Mouse (Mus musculus) hindbrain, postnatal 0 days (tissue): ENCODE results near the gene Bcam. TPM values are rescaled to one million over a fixed set of nuclear protein-coding genes. Genes with fewer than 3 reads are reported as not detected.
A peak's percentile ranks its signal among the peaks of the same experiment; 100 is the strongest.

Experiments used
- ATAC-seq: fragments of 200-750 bp; cut with Nextera tagmentation; 2 replicates; pipeline ENCODE4 v1.8.0; 2017; ENCODE audit warnings: mild to moderate bottlenecking, moderate TSS enrichment, moderate library complexity
- DNase-seq: peaks from one replicate; pipeline ENCODE4 v3.0.0-alpha.2; 2015; ENCODE audit warnings: low spot score
- H3K27ac ChIP-seq: fragments of 300-500 bp; sonication (generic); 2 replicates; pipeline ENCODE4 v1.5.1; 2014; ENCODE audit warnings: mild to moderate bottlenecking
- H3K27me3 ChIP-seq: fragments of 300-500 bp; sonication (generic); 2 replicates; pipeline ENCODE4 v1.6.1; 2014; ENCODE audit warnings: low read length, mixed read lengths; ENCODE audit not compliant: insufficient read depth
- H3K36me3 ChIP-seq: fragments of 300-500 bp; sonication (generic); 2 replicates; pipeline ENCODE4 v1.6.1; 2014; ENCODE audit warnings: low read length, mixed read lengths; ENCODE audit not compliant: insufficient read depth
- H3K4me1 ChIP-seq: fragments of 300-500 bp; sonication (generic); 2 replicates; pipeline ENCODE4 v1.6.1; 2014; ENCODE audit warnings: antibody characterized with exemption, low read length, mixed read lengths; ENCODE audit not compliant: insufficient read depth
- H3K4me2 ChIP-seq: fragments of 300-500 bp; sonication (generic); 2 replicates; pipeline ENCODE4 v1.6.1; 2014; ENCODE audit warnings: low read depth, mild to moderate bottlenecking, low read length, moderate library complexity, mixed read lengths
- H3K4me3 ChIP-seq: fragments of 300-500 bp; sonication (generic); 2 replicates; pipeline ENCODE4 v1.5.1; 2014; ENCODE audit warnings: low read length
- H3K9ac ChIP-seq: fragments of 300-500 bp; sonication (generic); replicated peaks from 2 replicates; pipeline ENCODE4 v1.6.1; 2014; ENCODE audit warnings: mild to moderate bottlenecking, low read length, moderate library complexity, mixed read lengths
- H3K9me3 ChIP-seq: fragments of 300-500 bp; sonication (generic); 2 replicates; pipeline ENCODE4 v1.6.1; 2016; ENCODE audit warnings: low read length, mixed read lengths
- CTCF ChIP-seq: IDR thresholded peaks from 2 replicates; pipeline ENCODE4 v1.5.1; 2016; ENCODE audit warnings: antibody characterized with exemption, control low read depth, low read depth
- WGBS: fragments of 180-500 bp; shearing (Covaris S2); extraction: QIAGEN DNeasy Blood & Tissue Kit; methylation state at CpG from one replicate; pipeline ENCODE4 v1.1.7; 2014; 5-methylcytosine and 5-hydroxymethylcytosine counted together
- polyA plus RNA-seq: library from polyadenylated mRNA; unstranded; fragments of >200 nt; fragmentation: Nextera tagmentation; extraction: Ambion mirVana; gene quantifications from 2 replicates; pipeline ENCODE4 v1.2.1, GENCODE M21; 2015
- total RNA-seq: library from RNA; depleted of rRNA; stranded (reverse); fragments of >200 nt; gene quantifications from 2 replicates; pipeline ENCODE4 v1.2.3, GENCODE M21; 2014

The Bcam gene
- total and polyA plus RNA-seq, 2 experiments from 2014 or later, result 29.0 to 50.7 TPM

- no peak for ATAC-seq
- no peak for TF ChIP-seq CTCF
- Histone ChIP-seq H3K9ac (no peak overlapping the region), H3K4me3 (no peak overlapping the region), H3K4me2 (no peak overlapping the region), H3K36me3 (no peaks in the 10 kb centered on the region), H3K4me1 (peaks cover 6% of the 10 kb centered on the region), H3K9me3 (no peaks in the 10 kb centered on the region), H3K27ac (no peak overlapping the region), H3K27me3 (no peaks in the 10 kb centered on the region)
- no peak for DNase-seq
- 79% methylated on average over 2 of the region's 2 CpGs for WGBS
Observed at GRCm38 (mm10) chr7:19755008-19755407, 15.8 kb downstream of the Bcam start.

- no peak for TF ChIP-seq CTCF
- Histone ChIP-seq H3K4me1 (peaks cover 6% of the 10 kb centered on the region), H3K36me3 (no peaks in the 10 kb centered on the region), H3K27me3 (no peaks in the 10 kb centered on the region), H3K4me3 (no peak overlapping the region), H3K4me2 (no peak overlapping the region), H3K9me3 (no peaks in the 10 kb centered on the region), H3K9ac (no peak overlapping the region), H3K27ac (no peak overlapping the region)
- 85% methylated on average over 1 of the region's 1 CpGs for WGBS
- ATAC-seq, result no peak
- DNase-seq, result no peak
Observed at GRCm38 (mm10) chr7:19754065-19754464, 16.8 kb downstream of the Bcam start.

GRCm38 (mm10) chr7:19753587-19753986 lies 17.2 kb downstream of the Bcam start:
- TF ChIP-seq CTCF, result no peak; the same call in 1 of the 2 replicates
- no peaks in the 10 kb centered on the region for H3K36me3 ChIP-seq
- DNase-seq (no peak), ATAC-seq (no peak)
- H3K27me3 ChIP-seq, result no peaks in the 10 kb centered on the region
- no peak overlapping the region for H3K4me2 ChIP-seq
- H3K4me1 ChIP-seq, result peaks cover 8% of the 10 kb centered on the region
- no peak overlapping the region for H3K4me3 ChIP-seq
- no peak overlapping the region for H3K27ac ChIP-seq
- WGBS, result 56% methylated on average over 7 of the region's 7 CpGs
- no peaks in the 10 kb centered on the region for H3K9me3 ChIP-seq
- no peak overlapping the region for H3K9ac ChIP-seq

- H3K9me3 ChIP-seq, result no peaks in the 10 kb centered on the region
- H3K27ac ChIP-seq, result no peak overlapping the region
- WGBS, result 75% methylated on average over 8 of the region's 8 CpGs
- H3K36me3 ChIP-seq, result no peaks in the 10 kb centered on the region
- no peak overlapping the region for H3K9ac ChIP-seq
- ATAC-seq (no peak), DNase-seq (no peak)
- no peak overlapping the region for H3K4me2 ChIP-seq
- peaks cover 17% of the 10 kb centered on the region for H3K4me1 ChIP-seq
- no peak overlapping the region for H3K4me3 ChIP-seq
- no peaks in the 10 kb centered on the region for H3K27me3 ChIP-seq
- TF ChIP-seq CTCF, result peak; percentile 43
Observed at GRCm38 (mm10) chr7:19752652-19753051, 18.2 kb downstream of the Bcam start.

GRCm38 (mm10) chr7:19751070-19751383 lies 19.8 kb downstream of the Bcam start:
- no peaks in the 10 kb centered on the region for H3K9me3 ChIP-seq
- TF ChIP-seq CTCF, result no peak
- WGBS, result 50% methylated on average over 4 of the region's 4 CpGs
- peaks cover 25% of the 10 kb centered on the region for H3K4me1 ChIP-seq
- DNase-seq (no peak), ATAC-seq (no peak)
- no peaks in the 10 kb centered on the region for H3K36me3 ChIP-seq
- H3K27me3 ChIP-seq, result no peaks in the 10 kb centered on the region
- H3K27ac ChIP-seq, result no peak overlapping the region
- H3K9ac ChIP-seq, result no peak overlapping the region
- H3K4me3 ChIP-seq, result no peak overlapping the region
- H3K4me2 ChIP-seq, result peak overlapping the region; percentile 91; the same call in 1 of the 2 replicates

GRCm38 (mm10) chr7:19750217-19751069 lies 20.4 kb downstream of the Bcam start, which contains the start of gene Nectin2:
Nectin2 (minus strand) TSS chr7:19750483.
- H3K27ac ChIP-seq, result peak within 1 kb of the TSS; percentile 89
- TF ChIP-seq CTCF, result peak; percentile 88

More at GRCm38 (mm10) chr7:19750217-19751069, 20.4 kb downstream of the Bcam start, which contains the start of gene Nectin2:
- 19% methylated on average over 19 of the region's 19 CpGs for WGBS
- Histone ChIP-seq H3K4me3 (peak within 1 kb of the TSS; percentile 84), H3K27me3 (no peaks in the 10 kb centered on the region), H3K36me3 (no peaks in the 10 kb centered on the region), H3K9ac (peak within 1 kb of the TSS; percentile 84), H3K4me1 (peaks cover 25% of the 10 kb centered on the region), H3K9me3 (no peaks in the 10 kb centered on the region), H3K4me2 (peak within 1 kb of the TSS; percentile 91)
- peak; percentile 75 for ATAC-seq
- DNase-seq, result peak; percentile 90
